Mouse (Mus musculus): ENCODE measurements around the gene Tspo. TPM values are rescaled to one million over a fixed set of nuclear protein-coding genes. Genes with fewer than 3 reads are reported as not detected.

Gene Tspo
- polyA plus RNA-seq (2015; fragmentation: Nextera tagmentation; extraction: Ambion mirVana): 69.2 and 77.2 TPM in 2 replicates

DNA sequence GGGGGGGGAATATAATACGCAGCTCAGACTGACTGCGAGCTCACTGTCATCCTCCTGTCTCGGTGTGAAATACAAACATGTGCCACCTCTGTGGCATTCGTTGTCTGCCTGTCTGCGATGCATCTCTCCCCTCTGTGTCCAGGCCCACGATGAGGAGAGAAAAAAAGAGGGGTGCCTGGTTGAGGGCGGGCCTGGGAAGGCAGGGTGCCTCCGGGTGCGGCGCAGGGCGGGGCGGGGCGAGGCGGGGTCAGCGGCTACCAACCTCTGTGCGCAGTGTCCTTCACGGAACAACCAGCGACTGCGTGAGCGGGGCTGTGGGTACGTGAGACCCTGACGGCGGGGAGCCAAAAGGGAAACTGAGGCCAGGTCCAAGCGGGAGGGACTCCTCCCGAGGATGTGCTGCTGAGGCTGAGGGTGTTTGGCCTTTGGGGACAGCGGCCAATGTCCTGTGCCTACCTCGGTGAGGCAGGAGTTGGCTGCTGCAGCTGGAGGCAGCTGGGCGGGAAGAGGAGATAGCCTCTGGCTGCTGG is at the start of gene Tspo, which contains the start of gene Mcat:
TSS of gene Tspo (plus strand) at position 266 of the 530 bp plus-strand sequence.
TSS of gene Mcat (minus strand) at position 461 of the 530 bp plus-strand sequence.
- peak within 1 kb of the TSS; percentile 98 for H3K4me2 ChIP-seq
- H3K4me1 ChIP-seq: peaks cover 16% of the 10 kb centered on the region
- no peaks in the 10 kb centered on the region for H3K27me3 ChIP-seq
- peak; percentile 68 for ATAC-seq (replicated peaks; ENCODE audit: low FRiP score)
- H3K4me3 ChIP-seq (replicated peaks): peak within 1 kb of the TSS; percentile 51
- H3K27ac ChIP-seq: peak within 1 kb of the TSS; percentile 68
- H3K9ac ChIP-seq: peak within 1 kb of the TSS; percentile 65
- under 1% methylated on average over 28 of the region's 28 CpGs for WGBS
- H3K36me3 ChIP-seq: no peaks in the 10 kb centered on the region
- H3K9me3 ChIP-seq (replicated peaks): no peaks in the 10 kb centered on the region

DNA sequence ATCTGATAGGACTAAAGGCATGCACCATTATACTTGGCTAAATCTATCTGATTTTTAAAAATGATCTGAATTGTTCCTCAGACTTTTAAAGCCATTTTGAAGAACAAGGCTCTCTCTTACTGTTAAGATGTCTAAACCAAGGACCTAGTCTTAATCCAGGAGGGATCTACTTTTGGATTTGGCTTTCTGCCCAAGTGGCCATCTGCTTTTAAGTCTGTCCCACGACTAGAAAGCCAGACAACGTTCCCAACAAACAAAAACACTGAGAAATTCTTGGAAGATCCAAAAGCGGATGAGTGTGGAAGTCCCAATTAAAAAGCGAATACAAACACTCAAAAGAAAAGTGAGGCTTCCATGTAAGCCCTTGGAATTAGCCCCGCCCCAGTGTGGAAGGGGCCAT is 48.4 kb upstream of the Tspo start:
- Histone ChIP-seq H3K27me3 (no peaks in the 10 kb centered on the region), H3K27ac (no peak overlapping the region), H3K36me3 (no peaks in the 10 kb centered on the region), H3K4me3 (replicated peaks) (no peak overlapping the region), H3K9me3 (replicated peaks) (no peaks in the 10 kb centered on the region), H3K9ac (no peak overlapping the region), H3K4me2 (no peak overlapping the region), H3K4me1 (peaks cover 21% of the 10 kb centered on the region)
- WGBS: 79% methylated on average over 5 of the region's 5 CpGs
- no peak for ATAC-seq (replicated peaks; ENCODE audit: low FRiP score)

DNA sequence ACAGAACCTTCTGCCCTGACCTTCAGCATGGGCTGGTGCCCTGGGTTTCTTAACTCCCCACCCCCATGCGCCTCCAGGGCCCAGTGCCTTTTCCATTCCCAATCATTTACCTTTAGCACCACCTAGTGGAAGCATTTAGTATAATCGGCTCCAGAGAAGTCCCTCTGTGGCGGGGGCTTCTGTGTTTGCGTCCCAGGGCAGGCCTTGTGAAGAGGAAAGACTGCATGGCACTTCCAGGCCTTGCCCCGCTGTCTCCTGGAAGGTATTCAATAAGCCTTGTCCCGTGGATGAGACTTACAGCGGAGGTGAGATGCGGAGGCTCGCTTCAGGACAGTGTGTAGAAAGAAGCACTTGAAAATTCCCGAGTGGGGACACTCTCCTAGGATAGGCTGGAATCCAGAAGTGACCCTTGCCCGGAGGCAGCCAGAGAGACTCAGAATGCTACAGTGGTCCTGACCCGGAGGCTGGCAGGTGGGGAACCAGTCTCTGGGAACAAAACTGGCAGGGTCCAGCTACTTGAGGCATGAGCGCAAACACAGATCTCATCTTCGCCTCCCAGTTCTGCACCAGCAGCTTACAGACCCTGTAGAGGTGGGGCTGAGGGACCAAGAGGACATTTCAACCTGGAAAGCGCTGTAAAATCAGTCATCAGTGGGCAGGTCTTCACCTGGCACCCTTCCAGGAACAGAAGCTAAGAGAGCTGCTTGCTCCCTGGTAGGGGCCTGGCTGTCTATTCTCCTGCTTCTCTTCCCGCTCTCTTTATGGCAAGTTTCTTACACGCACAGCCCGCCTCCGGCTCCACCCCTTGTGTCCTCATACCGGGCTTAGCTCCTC is 45.0 kb upstream of the Tspo start:
- H3K9ac ChIP-seq: no peak overlapping the region
- no peaks in the 10 kb centered on the region for H3K9me3 ChIP-seq (replicated peaks)
- 35% methylated on average over 20 of the region's 20 CpGs for WGBS
- no peak overlapping the region for H3K27ac ChIP-seq
- peak overlapping the region; percentile 44; the same call in 1 of the 2 replicates for H3K4me2 ChIP-seq
- peak; percentile 69; the same call in 1 of the 2 replicates for ATAC-seq (replicated peaks; ENCODE audit: low FRiP score)
- H3K27me3 ChIP-seq: no peaks in the 10 kb centered on the region
- H3K36me3 ChIP-seq: no peaks in the 10 kb centered on the region
- H3K4me3 ChIP-seq (replicated peaks): no peak overlapping the region
- H3K4me1 ChIP-seq: peaks cover 23% of the 10 kb centered on the region

DNA sequence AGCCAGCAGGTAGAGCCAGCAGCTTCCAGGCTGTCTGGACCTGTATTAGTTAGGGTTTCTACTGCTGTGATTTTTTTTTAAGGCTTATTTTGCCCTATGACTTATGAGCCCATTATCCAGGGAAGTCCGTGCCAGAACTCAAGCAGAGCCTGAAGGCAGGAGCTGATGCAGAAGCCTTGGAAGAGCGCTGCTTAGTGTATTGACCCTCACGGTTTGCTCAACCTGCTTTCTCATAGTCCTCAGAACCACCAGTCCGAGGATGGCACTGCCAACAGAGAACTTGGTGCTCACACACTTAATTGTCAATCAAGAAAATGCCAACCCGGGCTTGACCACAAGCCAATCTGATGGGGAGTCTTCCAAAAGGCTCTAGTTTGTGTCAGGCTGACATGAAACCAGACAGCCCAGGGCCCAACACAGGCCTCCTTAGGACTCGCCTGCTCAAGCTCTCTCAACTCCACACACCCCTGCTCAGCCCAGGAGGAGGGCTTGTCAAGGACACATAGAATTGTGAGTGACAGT is 42.5 kb upstream of the Tspo start:
- no peak overlapping the region for H3K9ac ChIP-seq
- H3K4me2 ChIP-seq: no peak overlapping the region
- ATAC-seq (replicated peaks; ENCODE audit: low FRiP score): no peak
- peaks cover 17% of the 10 kb centered on the region for H3K27me3 ChIP-seq
- no peak overlapping the region for H3K4me3 ChIP-seq (replicated peaks)
- H3K4me1 ChIP-seq: peaks cover 34% of the 10 kb centered on the region
- 84% methylated on average over 6 of the region's 6 CpGs for WGBS
- H3K9me3 ChIP-seq (replicated peaks): no peaks in the 10 kb centered on the region
- no peak overlapping the region for H3K27ac ChIP-seq
- H3K36me3 ChIP-seq: no peaks in the 10 kb centered on the region

DNA sequence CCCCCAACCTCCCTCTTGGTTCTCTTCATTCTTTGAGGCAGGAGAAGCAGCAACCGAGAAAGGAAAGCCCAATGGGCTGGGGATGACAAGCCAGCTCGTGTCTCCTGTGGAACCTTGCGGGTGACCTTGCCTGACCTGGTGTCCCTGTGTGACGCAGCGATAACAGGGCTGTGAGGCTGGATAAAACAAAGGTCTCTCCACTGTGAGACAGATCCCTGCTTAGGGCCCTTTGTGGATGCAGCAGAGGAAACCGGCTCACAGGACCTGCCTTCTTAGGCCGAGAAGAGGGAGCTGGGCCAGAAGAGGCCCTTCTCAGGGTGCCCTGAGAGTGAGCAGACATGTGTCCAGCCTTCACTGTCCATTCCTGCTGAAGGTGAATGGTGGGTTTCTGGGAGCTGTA is 40.2 kb upstream of the Tspo start:
- H3K4me3 ChIP-seq (replicated peaks): no peak overlapping the region
- H3K4me2 ChIP-seq: no peak overlapping the region
- H3K36me3 ChIP-seq: no peaks in the 10 kb centered on the region
- 39% methylated on average over 7 of the region's 7 CpGs for WGBS
- ATAC-seq (replicated peaks; ENCODE audit: low FRiP score): no peak
- H3K9ac ChIP-seq: no peak overlapping the region
- peaks cover 48% of the 10 kb centered on the region for H3K4me1 ChIP-seq
- H3K27ac ChIP-seq: no peak overlapping the region
- no peaks in the 10 kb centered on the region for H3K9me3 ChIP-seq (replicated peaks)
- peaks cover 40% of the 10 kb centered on the region for H3K27me3 ChIP-seq

DNA sequence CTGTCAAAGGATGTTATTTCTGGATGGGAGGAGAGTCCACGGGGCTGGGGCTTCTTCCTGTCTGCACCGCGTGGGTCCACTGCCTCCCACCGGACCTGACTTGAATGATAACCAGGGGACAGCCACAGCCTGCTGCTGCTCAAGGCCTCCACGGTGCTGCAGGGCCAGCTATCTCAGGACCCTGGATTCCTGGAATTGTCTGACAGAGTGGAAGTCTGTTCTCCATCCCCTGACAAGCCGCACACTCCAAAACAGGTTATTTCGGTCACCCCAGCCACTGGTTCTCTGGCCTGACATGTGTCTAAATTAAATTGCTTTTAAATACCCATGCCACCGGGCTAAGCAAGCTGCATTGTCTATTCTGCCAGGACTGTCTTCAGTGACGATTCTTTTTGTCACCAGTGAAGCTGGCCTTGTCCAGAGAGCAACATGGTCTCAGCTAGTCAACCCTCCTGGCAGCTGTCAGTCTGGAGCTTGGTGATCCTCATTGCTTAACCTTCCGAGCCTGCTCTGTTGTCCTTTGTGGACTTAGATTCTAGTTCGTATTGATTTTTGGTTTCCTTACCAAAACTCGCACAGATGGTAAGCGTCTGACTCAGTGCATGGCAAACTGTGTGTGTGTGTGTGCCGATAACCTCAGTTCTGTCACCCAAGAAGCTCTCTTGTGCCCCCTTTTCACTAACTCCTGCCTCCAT is 39.6 kb upstream of the Tspo start:
- Histone ChIP-seq H3K9me3 (replicated peaks) (no peaks in the 10 kb centered on the region), H3K9ac (no peak overlapping the region), H3K4me1 (peaks cover 48% of the 10 kb centered on the region), H3K4me3 (replicated peaks) (no peak overlapping the region), H3K4me2 (no peak overlapping the region), H3K36me3 (no peaks in the 10 kb centered on the region), H3K27ac (no peak overlapping the region), H3K27me3 (peaks cover 41% of the 10 kb centered on the region)
- ATAC-seq (replicated peaks; ENCODE audit: low FRiP score): no peak
- 63% methylated on average over 14 of the region's 14 CpGs for WGBS

DNA sequence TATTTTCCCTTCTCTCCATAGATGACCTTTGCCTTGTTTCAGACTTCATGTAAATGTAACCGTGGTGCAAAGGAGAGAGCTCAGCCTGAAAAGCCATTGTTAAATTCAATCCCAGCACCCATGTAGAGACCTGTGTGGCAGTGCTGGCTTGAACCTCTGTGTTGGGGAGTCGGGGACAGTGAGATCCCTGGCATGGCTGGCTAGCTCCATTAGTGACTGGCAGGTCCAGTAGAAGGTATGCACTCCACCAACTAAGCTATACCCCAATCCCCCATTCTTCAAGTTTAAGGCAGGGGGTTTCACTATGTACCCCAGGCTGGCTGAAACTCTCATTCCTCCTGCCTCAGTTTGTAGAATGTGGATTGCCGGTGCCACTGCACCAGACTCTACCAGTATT is 39.1 kb upstream of the Tspo start:
- peaks cover 49% of the 10 kb centered on the region for H3K4me1 ChIP-seq
- no peaks in the 10 kb centered on the region for H3K36me3 ChIP-seq
- no peak overlapping the region for H3K4me2 ChIP-seq
- peaks cover 41% of the 10 kb centered on the region for H3K27me3 ChIP-seq
- H3K27ac ChIP-seq: no peak overlapping the region
- H3K9ac ChIP-seq: no peak overlapping the region
- no peaks in the 10 kb centered on the region for H3K9me3 ChIP-seq (replicated peaks)
- ATAC-seq (replicated peaks; ENCODE audit: low FRiP score): no peak
- 84% methylated on average over 3 of the region's 3 CpGs for WGBS
- no peak overlapping the region for H3K4me3 ChIP-seq (replicated peaks)

- Histone ChIP-seq H3K27me3 (peaks cover 41% of the 10 kb centered on the region), H3K36me3 (no peaks in the 10 kb centered on the region), H3K4me3 (replicated peaks) (peak within 1 kb of the TSS; percentile 60), H3K4me1 (peaks cover 65% of the 10 kb centered on the region), H3K9me3 (replicated peaks) (no peaks in the 10 kb centered on the region), H3K4me2 (peak within 1 kb of the TSS; percentile 98), H3K9ac (peak within 1 kb of the TSS; percentile 50), H3K27ac (no peak within 1 kb of the TSS)
- ATAC-seq (replicated peaks; ENCODE audit: low FRiP score): peak; percentile 80
- under 1% methylated on average over 40 of the region's 45 CpGs for WGBS
Measured at GRCm38 (mm10) chr15:83526424-83527091, 36.8 kb upstream of the Tspo start, which contains the start of gene Bik. Gene Bik, plus strand, starts transcription at chr15:83526862.

DNA sequence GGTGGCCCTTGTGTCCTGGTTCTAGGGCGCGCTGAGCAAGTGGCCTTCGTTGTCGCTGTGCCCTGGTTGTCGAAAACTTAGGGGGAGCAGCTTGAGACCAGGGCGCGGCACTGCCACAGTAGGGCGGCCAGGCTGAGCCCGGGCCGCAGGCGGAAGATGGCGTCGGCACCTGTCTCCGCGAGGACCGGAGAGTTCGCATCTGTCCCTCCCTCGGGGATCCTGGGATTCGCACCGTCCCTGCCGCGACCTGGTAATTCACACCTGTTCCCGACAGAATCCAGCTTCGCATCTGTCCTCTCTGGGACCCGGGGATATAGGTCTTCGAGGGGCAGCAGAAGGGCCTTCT is 36.3 kb upstream of the Tspo start:
- Histone ChIP-seq H3K36me3 (no peaks in the 10 kb centered on the region), H3K27ac (no peak overlapping the region), H3K4me3 (replicated peaks) (peak overlapping the region; percentile 60), H3K9me3 (replicated peaks) (no peaks in the 10 kb centered on the region), H3K27me3 (peaks cover 41% of the 10 kb centered on the region), H3K4me1 (peaks cover 65% of the 10 kb centered on the region), H3K4me2 (peak overlapping the region; percentile 98), H3K9ac (peak overlapping the region; percentile 50)
- 0 out of 2 replicates have a peak, but pooled peaks have one; percentile 10 for ATAC-seq (replicated peaks; ENCODE audit: low FRiP score)
- WGBS: under 1% methylated on average over 26 of the region's 26 CpGs

- Histone ChIP-seq H3K4me2 (peak overlapping the region; percentile 98), H3K4me3 (replicated peaks) (peak overlapping the region; percentile 60), H3K27ac (no peak overlapping the region), H3K9me3 (replicated peaks) (no peaks in the 10 kb centered on the region), H3K4me1 (peaks cover 63% of the 10 kb centered on the region), H3K36me3 (no peaks in the 10 kb centered on the region), H3K9ac (no peak overlapping the region; the same call in 1 of the 2 replicates), H3K27me3 (peaks cover 41% of the 10 kb centered on the region)
- no peak for ATAC-seq (replicated peaks; ENCODE audit: low FRiP score)
- WGBS: 81% methylated on average over 2 of the region's 2 CpGs
Measured at GRCm38 (mm10) chr15:83527747-83528146, 35.6 kb upstream of the Tspo start.

DNA sequence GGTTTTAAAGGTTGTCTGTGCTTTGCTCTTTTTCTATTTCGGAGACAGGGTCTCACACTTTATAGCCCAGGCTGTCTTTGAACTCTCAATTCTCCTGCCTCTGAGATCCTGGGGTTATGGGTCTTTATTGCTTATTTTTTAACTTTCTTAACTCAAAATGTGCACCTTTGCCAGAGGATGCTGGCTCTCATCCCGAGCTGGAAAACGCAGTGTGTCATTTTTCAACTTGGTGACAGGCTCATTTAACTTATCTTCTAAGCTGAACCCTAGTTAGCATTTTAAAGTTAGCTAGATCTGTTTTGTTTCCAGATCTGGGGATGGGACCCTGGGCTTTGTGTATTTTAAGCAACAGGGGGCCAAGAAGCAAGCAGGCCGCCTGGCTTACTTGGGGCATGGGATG is 34.5 kb upstream of the Tspo start:
- ATAC-seq (replicated peaks; ENCODE audit: low FRiP score): no peak
- WGBS: 65% methylated on average over 4 of the region's 4 CpGs
- Histone ChIP-seq H3K9ac (no peak overlapping the region), H3K9me3 (replicated peaks) (no peaks in the 10 kb centered on the region), H3K36me3 (no peaks in the 10 kb centered on the region), H3K4me1 (peaks cover 57% of the 10 kb centered on the region), H3K27me3 (peaks cover 41% of the 10 kb centered on the region), H3K4me3 (replicated peaks) (no peak overlapping the region), H3K4me2 (no peak overlapping the region), H3K27ac (peak overlapping the region; percentile 59)
